Mouse (Mus musculus): ENCODE data around the gene Gm572. TPM values are rescaled to one million over a fixed set of nuclear protein-coding genes. Genes with fewer than 3 reads are reported as not detected.

Gene Gm572
- polyA plus RNA-seq, 1 experiment, result 0.13 TPM

DNA sequence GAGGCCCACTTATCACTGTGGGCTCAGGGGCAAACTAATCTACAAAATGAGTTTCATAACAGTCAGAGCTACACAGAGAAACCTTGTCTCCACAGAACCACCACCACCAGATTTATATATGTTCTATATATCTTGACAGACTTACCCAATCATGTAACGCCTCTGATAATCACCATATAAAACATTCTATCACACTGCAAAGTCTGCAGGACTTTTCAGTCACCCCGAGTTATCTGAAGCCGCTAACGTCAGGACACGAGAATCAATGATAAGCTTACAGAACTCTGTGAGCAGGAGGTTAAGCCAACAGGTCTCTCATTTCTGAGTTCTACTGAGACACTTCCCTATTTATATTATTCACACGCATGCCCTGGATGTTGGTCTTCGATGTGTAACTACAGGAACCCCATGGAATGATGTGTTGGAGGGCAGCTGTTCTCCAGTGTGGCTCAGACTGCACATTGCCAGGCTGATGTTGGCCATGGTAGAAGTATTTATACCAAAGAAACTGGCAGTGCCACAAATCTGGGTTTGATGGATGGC is 50.4 kb downstream of the Gm572 start:
- WGBS, result 63% methylated on average over 7 of the region's 7 CpGs
- no peak overlapping the region for H3K4me3 ChIP-seq (replicated peaks; ENCODE audit: extremely low read depth, low read depth, low read length)
- no peaks in the 10 kb centered on the region for H3K4me1 ChIP-seq (ENCODE audit: control insufficient read depth, insufficient read depth, low read length)
- no peak for DNase-seq
- TF ChIP-seq POLR2A (IDR thresholded peaks at IDR 0.05; ENCODE audit: borderline replicate concordance, extremely low read depth, low read depth, low read length) (no peak), CTCF (IDR thresholded peaks at IDR 0.05; ENCODE audit: insufficient read depth, low read length) (no peak)

DNA sequence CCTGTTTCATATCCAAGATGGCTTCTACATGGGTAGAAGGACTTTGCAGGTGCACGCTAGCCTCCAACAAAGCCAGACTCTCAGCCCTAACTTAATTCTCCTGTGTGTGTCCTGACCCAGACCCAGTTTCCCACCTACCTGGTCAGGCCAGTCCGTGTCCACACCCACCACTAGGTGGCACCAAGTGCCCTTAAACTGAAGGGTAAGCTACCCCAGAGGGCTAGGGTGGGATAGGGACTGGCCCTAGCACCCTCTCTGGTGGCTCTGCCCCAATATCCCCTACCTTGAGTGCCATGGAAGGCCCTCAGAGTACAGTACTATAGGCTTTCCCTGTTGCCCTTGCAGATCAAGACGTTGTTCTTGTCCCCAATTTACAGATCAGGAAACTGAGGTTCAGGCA is 61.6 kb downstream of the Gm572 start:
- Histone ChIP-seq H3K4me1 (ENCODE audit: control insufficient read depth, insufficient read depth, low read length) (no peaks in the 10 kb centered on the region), H3K4me3 (replicated peaks; ENCODE audit: extremely low read depth, low read depth, low read length) (no peak overlapping the region)
- DNase-seq, result peak; percentile 48
- 45% methylated on average over 3 of the region's 3 CpGs for WGBS
- TF ChIP-seq POLR2A (IDR thresholded peaks at IDR 0.05; ENCODE audit: borderline replicate concordance, extremely low read depth, low read depth, low read length) (no peak), CTCF (IDR thresholded peaks at IDR 0.05; ENCODE audit: insufficient read depth, low read length) (peak; percentile 86)

DNA sequence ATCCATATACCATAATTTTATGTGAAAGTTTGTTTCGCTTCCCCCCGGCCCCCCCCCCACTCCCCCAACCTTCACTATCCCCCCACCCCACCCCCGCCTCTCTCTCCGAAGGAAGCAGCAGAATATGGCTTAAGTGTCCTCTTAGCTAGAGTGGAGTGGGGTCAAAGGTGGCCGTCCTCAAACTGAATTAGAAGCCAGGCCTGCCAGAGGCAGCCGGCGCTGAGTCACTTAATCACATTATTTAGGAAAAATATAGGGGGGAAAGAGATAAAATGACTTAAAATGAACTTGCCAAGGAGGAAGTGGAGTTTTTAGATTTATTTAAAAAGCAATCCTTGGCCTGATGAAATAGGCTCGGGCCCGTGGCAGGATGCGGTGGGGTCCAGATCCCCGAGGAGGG is 65.7 kb downstream of the Gm572 start:
- no peak for TF ChIP-seq POLR2A (IDR thresholded peaks at IDR 0.05; ENCODE audit: borderline replicate concordance, extremely low read depth, low read depth, low read length)
- TF ChIP-seq CTCF (IDR thresholded peaks at IDR 0.05; ENCODE audit: insufficient read depth, low read length), result no peak
- Histone ChIP-seq H3K4me3 (replicated peaks; ENCODE audit: extremely low read depth, low read depth, low read length) (no peak overlapping the region), H3K4me1 (ENCODE audit: control insufficient read depth, insufficient read depth, low read length) (no peaks in the 10 kb centered on the region)
- no peak for DNase-seq
- WGBS, result 49% methylated on average over 11 of the region's 11 CpGs

DNA sequence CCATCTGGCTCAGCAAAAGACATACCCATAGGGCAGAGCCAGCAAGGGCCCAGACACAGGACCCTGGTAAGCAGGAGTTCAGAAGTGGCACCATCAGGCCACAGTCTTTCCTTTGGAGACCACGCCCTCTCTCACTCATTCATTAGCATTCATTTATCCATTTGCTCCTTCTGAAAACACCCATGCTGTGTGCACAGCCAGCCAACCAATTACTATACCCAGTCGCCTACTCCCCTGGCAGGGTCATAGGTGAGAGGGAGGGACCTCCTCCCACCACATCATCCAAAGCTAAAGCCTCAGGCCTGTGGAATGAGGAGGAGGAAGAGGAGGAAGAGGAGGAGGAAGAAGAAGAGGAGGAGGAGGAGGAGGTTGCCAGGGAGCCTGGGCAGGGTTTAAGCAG is 67.3 kb downstream of the Gm572 start:
- Histone ChIP-seq H3K4me1 (ENCODE audit: control insufficient read depth, insufficient read depth, low read length) (no peaks in the 10 kb centered on the region), H3K4me3 (replicated peaks; ENCODE audit: extremely low read depth, low read depth, low read length) (no peak overlapping the region)
- no peak for DNase-seq
- TF ChIP-seq POLR2A (IDR thresholded peaks at IDR 0.05; ENCODE audit: borderline replicate concordance, extremely low read depth, low read depth, low read length), result no peak
- no peak for TF ChIP-seq CTCF (IDR thresholded peaks at IDR 0.05; ENCODE audit: insufficient read depth, low read length)
- 91% methylated on average over 2 of the region's 2 CpGs for WGBS

DNA sequence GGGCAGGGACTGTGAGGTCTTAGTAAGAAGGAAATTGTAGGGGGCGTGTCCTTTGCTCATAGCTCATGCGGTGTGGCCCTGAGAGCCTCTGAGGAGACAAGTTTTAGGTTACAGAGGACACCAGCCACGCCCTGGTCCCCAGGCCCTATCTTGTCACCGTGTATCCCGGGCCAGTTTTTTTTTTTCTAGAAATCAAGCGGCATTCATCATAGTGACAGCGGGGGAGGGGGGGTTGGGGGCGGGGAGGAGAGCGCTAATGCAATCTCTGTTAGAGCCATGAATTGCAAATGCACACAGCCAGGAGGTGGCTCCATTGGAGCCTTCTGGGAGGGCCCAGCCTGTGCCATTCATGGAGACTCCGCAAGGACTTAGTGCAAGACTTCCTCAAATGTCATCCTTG is 68.2 kb downstream of the Gm572 start:
- DNase-seq, result no peak
- 39% methylated on average over 10 of the region's 10 CpGs for WGBS
- no peaks in the 10 kb centered on the region for H3K4me1 ChIP-seq (ENCODE audit: control insufficient read depth, insufficient read depth, low read length)
- no peak overlapping the region for H3K4me3 ChIP-seq (replicated peaks; ENCODE audit: extremely low read depth, low read depth, low read length)
- TF ChIP-seq POLR2A (IDR thresholded peaks at IDR 0.05; ENCODE audit: borderline replicate concordance, extremely low read depth, low read depth, low read length) (no peak), CTCF (IDR thresholded peaks at IDR 0.05; ENCODE audit: insufficient read depth, low read length) (no peak)

DNA sequence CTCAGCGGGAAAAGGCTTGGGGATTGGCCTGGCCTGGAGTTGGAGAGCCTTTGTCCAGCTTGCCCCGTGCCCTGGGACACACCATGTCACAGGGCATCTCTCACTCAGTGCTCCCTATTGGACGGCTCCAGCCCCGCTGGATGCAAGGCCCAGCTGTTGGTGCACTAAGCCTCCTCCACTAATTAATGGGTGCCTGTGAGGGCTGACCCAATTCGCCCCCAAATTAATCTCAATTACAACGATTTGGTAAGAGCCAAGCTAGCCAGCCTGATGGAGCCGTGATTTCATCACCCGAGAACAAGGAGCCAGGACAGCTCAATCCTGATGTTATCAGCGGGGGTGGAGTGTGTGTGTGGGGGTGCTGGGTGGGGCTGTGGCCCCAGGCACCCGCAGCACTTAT is 69.5 kb downstream of the Gm572 start:
- no peaks in the 10 kb centered on the region for H3K4me1 ChIP-seq (ENCODE audit: control insufficient read depth, insufficient read depth, low read length)
- no peak overlapping the region for H3K4me3 ChIP-seq (replicated peaks; ENCODE audit: extremely low read depth, low read depth, low read length)
- WGBS, result 64% methylated on average over 10 of the region's 10 CpGs
- TF ChIP-seq CTCF (IDR thresholded peaks at IDR 0.05; ENCODE audit: insufficient read depth, low read length) (no peak), POLR2A (IDR thresholded peaks at IDR 0.05; ENCODE audit: borderline replicate concordance, extremely low read depth, low read depth, low read length) (no peak)
- DNase-seq, result no peak

DNA sequence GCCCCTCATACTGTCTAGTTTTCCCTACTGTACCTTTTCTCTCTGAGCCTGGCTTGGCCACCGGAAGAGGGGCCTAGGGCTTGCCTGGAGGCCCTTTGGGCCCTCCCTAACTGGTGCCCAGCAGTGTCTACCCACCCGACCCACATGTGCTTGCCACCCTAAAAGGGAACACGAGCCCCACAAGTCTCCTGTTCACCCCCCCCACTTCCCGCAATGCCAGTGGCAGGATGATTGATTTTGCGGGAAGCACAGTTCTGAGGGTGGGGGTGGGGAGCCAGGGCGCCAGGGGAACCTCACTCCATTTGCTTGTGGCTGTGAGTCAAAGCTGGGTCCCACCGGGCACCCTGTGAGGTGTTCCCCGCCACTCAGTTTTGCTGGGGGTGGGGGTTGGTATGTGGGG is 70.9 kb downstream of the Gm572 start:
- no peak for DNase-seq
- no peak overlapping the region for H3K4me3 ChIP-seq (replicated peaks; ENCODE audit: extremely low read depth, low read depth, low read length)
- H3K4me1 ChIP-seq (ENCODE audit: control insufficient read depth, insufficient read depth, low read length), result no peaks in the 10 kb centered on the region
- no peak for TF ChIP-seq POLR2A (IDR thresholded peaks at IDR 0.05; ENCODE audit: borderline replicate concordance, extremely low read depth, low read depth, low read length)
- TF ChIP-seq CTCF (IDR thresholded peaks at IDR 0.05; ENCODE audit: insufficient read depth, low read length), result no peak
- WGBS, result 63% methylated on average over 8 of the region's 8 CpGs

DNA sequence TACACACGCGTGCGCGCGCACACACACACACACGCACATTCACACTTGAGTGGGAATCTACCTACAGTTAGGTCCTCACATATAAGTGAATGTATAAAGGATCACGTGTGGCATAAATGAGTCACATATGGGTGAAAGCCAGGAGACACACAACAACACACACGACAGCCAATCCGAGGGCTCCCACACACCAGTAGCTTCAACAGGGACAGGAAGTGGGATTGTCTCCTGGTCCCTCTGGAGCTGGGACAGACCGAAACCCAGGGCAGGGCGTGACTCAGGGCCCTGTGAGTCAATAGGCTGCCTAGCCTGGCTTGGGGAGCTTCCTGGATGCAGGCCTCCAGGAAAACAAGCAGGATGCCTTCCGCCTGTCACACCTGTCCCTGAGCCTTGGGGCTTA is 71.6 kb downstream of the Gm572 start:
- WGBS, result 74% methylated on average over 12 of the region's 12 CpGs
- DNase-seq, result no peak
- no peaks in the 10 kb centered on the region for H3K4me1 ChIP-seq (ENCODE audit: control insufficient read depth, insufficient read depth, low read length)
- no peak overlapping the region for H3K4me3 ChIP-seq (replicated peaks; ENCODE audit: extremely low read depth, low read depth, low read length)
- no peak for TF ChIP-seq CTCF (IDR thresholded peaks at IDR 0.05; ENCODE audit: insufficient read depth, low read length)
- no peak for TF ChIP-seq POLR2A (IDR thresholded peaks at IDR 0.05; ENCODE audit: borderline replicate concordance, extremely low read depth, low read depth, low read length)

DNA sequence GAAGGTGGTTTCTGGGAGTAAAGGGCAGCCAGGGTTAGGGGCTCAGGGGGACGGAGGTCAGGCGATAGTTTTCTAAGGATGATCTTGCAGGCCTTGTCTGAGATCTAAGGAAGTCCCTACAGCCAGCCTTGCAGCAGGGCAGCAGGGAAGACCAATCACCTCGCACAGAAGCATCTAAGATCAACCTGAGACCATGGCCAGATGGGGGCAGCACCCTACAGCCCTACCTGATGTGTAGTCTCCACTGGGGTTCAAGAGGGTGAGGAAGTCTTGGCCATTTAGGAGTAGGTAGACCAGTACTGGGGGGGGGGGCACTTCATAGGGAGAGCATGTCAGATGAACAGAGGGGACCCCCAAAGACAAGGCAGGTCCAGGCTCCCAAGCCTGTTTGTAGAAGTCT is 72.3 kb downstream of the Gm572 start:
- 71% methylated on average over 3 of the region's 3 CpGs for WGBS
- Histone ChIP-seq H3K4me1 (ENCODE audit: control insufficient read depth, insufficient read depth, low read length) (no peaks in the 10 kb centered on the region), H3K4me3 (replicated peaks; ENCODE audit: extremely low read depth, low read depth, low read length) (no peak overlapping the region)
- TF ChIP-seq CTCF (IDR thresholded peaks at IDR 0.05; ENCODE audit: insufficient read depth, low read length) (peak; percentile 52; the same call in 1 of the 2 replicates), POLR2A (IDR thresholded peaks at IDR 0.05; ENCODE audit: borderline replicate concordance, extremely low read depth, low read depth, low read length) (no peak)
- DNase-seq, result peak; percentile 33

Other genes starting within 250 kb of the Gm572 start
- 13.6 and 18.0 TPM in 2 replicates for gene Ubiad1, start 198.5 kb upstream of the Gm572 start, polyA plus RNA-seq (2012; rRNA removed)
- 17.3 and 20.2 TPM in 2 replicates for gene Mtor, start 194.7 kb upstream of the Gm572 start, polyA plus RNA-seq (2012; rRNA removed)
- gene Angptl7, start 142.9 kb upstream of the Gm572 start, polyA plus RNA-seq (2012; rRNA removed), result 1.5 TPM in 2 replicates
- 26.5 and 33.4 TPM in 2 replicates for gene Exosc10, start 84.9 kb upstream of the Gm572 start, polyA plus RNA-seq (2012; rRNA removed)
- 35.5 and 37.1 TPM in 2 replicates for gene Srm, start 51.8 kb upstream of the Gm572 start, polyA plus RNA-seq (2012; rRNA removed)
- gene Masp2, start 40.8 kb upstream of the Gm572 start, polyA plus RNA-seq (2012; rRNA removed), result 0.28 and 1.9 TPM in 2 replicates
- gene Tardbp, start 16.3 kb upstream of the Gm572 start, polyA plus RNA-seq (2012; rRNA removed), result 56.4 and 112 TPM in 2 replicates
- gene Casz1, start 161.1 kb downstream of the Gm572 start, polyA plus RNA-seq (2012; rRNA removed), result 68.7 and 72.5 TPM in 2 replicates